Comparison of ENCODE assay signal across 9 mouse cellular contexts in the genomic region with DNA sequence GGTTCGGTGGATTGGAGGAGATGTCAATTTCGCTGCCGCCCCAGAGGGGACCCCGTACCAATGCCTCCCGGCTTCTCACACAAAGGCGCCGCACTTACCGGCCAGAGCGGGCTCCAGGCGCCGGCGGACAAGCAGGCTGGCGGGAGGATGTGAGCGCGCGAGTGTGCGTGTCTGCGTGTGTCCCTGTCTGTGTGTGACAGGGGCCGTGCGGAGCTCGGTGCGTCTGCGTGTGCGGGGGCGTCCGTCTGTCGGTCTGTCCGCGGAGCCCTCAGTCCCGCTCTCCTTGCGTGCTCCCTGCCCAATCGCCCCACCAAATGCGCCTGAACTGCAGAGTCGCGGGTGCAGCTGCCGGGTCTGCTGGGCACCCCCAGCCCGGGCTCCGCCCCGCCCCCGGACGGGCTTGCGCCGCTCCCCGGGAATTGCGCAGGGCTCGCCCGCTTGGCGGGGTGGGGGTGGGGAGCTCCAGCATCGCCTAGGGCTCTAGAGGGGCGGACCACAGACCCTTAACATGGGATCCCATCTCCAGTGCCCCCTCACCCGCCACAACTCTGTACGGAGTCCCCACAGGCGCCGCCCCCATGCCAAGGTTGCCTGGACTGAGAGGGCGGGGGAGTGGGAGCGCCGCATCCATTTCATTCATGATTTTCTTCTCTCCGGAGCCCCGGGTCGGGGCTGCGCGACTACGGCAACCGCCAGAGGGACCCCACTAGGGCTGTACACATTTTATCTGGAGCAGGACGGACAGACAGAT. TPM values are rescaled to one million over a fixed set of nuclear protein-coding genes. Genes with fewer than 3 reads are reported as not detected.
DNase-seq lines count a peak whose midpoint lies in the region; ATAC-seq and TF ChIP-seq lines count a peak whose summit lies in the region.
"Had no signal": no experiment of that assay in that cellular context is flagged by ENCODE, and none has a peak within 500 bp of the region (broad histone marks: within the 10 kb centered on the region; RNA-seq: fewer than 3 reads in every experiment).

No protein-coding gene starts in this region.

- H3K36me3 ChIP-seq in kidney, embryonic 14.5 days (ENCODE audit: control insufficient read depth, insufficient read depth, low read length) = no peaks in the 10 kb centered on the region
- H3K36me3 ChIP-seq in forebrain, embryonic 15.5 days = no peaks in the 10 kb centered on the region
- H3K36me3 ChIP-seq in kidney, postnatal 0 days (ENCODE audit: insufficient read depth, low read length) = no peaks in the 10 kb centered on the region
- no peaks in the 10 kb centered on the region for H3K36me3 ChIP-seq in liver, embryonic 14.5 days (replicated peaks; ENCODE audit: control insufficient read depth, insufficient read depth, low read depth)

- peak; percentile 37 for TF ChIP-seq CTCF in kidney, postnatal 0 days (IDR thresholded peaks at IDR 0.05; ENCODE audit: low read depth)
- no peak for TF ChIP-seq CTCF in liver, embryonic 14.5 days (IDR thresholded peaks at IDR 0.05; ENCODE audit: low read depth)

- peak overlapping the region; percentile 99 for H3K4me2 ChIP-seq in kidney, embryonic 14.5 days (replicated peaks; ENCODE audit: low read depth, low read length)
- peak overlapping the region; percentile 77 for H3K4me2 ChIP-seq in forebrain, embryonic 15.5 days (replicated peaks)
- H3K4me2 ChIP-seq in kidney, postnatal 0 days (ENCODE audit: low read length) = peak overlapping the region; percentile 91
- H3K4me2 ChIP-seq in liver, embryonic 14.5 days (ENCODE audit: low read depth) = peak overlapping the region; percentile 53

- H3K4me1 ChIP-seq in kidney, embryonic 14.5 days (ENCODE audit: control insufficient read depth, insufficient read depth, low read length) = no peaks in the 10 kb centered on the region
- H3K4me1 ChIP-seq in forebrain, embryonic 15.5 days = peaks cover 14% of the 10 kb centered on the region
- H3K4me1 ChIP-seq in kidney, postnatal 0 days (replicated peaks; ENCODE audit: insufficient read depth, low read length) = peaks cover 9% of the 10 kb centered on the region; the same call in 1 of the 2 replicates
- H3K4me1 ChIP-seq in liver, embryonic 14.5 days (replicated peaks; ENCODE audit: control insufficient read depth in 2 of 2, insufficient read depth in 2 of 2, low read length in 1 of 2) = no peaks in the 10 kb centered on the region

- whole genome bisulfite sequencing in kidney, embryonic 14.5 days = under 1% methylated on average over 65 of the region's 65 CpGs
- under 1% methylated on average over 56 of the region's 65 CpGs for WGBS in forebrain, embryonic 15.5 days
- WGBS in kidney, postnatal 0 days = under 1% methylated on average over 65 of the region's 65 CpGs
- WGBS in liver, embryonic 14.5 days (ENCODE audit: insufficient replicate concordance) = 2% methylated on average over 65 of the region's 65 CpGs

- peak overlapping the region; percentile 61 for H3K9ac ChIP-seq in kidney, embryonic 14.5 days (ENCODE audit: low read depth, low read length)
- peak overlapping the region; percentile 76 for H3K9ac ChIP-seq in forebrain, embryonic 15.5 days (replicated peaks)
- peak overlapping the region; percentile 50 for H3K9ac ChIP-seq in kidney, postnatal 0 days (ENCODE audit: low read depth, low read length)
- no peak overlapping the region for H3K9ac ChIP-seq in liver, embryonic 14.5 days (replicated peaks)

- peak overlapping the region; percentile 69 for H3K4me3 ChIP-seq in kidney, embryonic 14.5 days (ENCODE audit: low read length)
- peak overlapping the region; percentile 74 for H3K4me3 ChIP-seq in forebrain, embryonic 15.5 days
- H3K4me3 ChIP-seq in kidney, postnatal 0 days (replicated peaks; ENCODE audit: low read depth, low read length) = peak overlapping the region; percentile 56
- peak overlapping the region; percentile 33 to 39; a peak in 3 of 4 replicates for H3K4me3 ChIP-seq in liver, embryonic 14.5 days (ENCODE audit: insufficient read depth in 1 of 2, low read depth in 2 of 2, low read length in 2 of 2)

- H3K27me3 ChIP-seq in kidney, embryonic 14.5 days (ENCODE audit: control insufficient read depth, insufficient read depth, low read length) = peaks cover 42% of the 10 kb centered on the region
- peaks cover 13% of the 10 kb centered on the region; the same call in 1 of the 2 replicates for H3K27me3 ChIP-seq in forebrain, embryonic 15.5 days
- peaks cover 32% of the 10 kb centered on the region for H3K27me3 ChIP-seq in kidney, postnatal 0 days (ENCODE audit: insufficient read depth, low read length)
- H3K27me3 ChIP-seq in liver, embryonic 14.5 days (ENCODE audit: control insufficient read depth, insufficient read depth, low read length) = peaks cover 39% of the 10 kb centered on the region

- H3K27ac ChIP-seq in kidney, embryonic 14.5 days (ENCODE audit: low read depth, low read length) = no peak overlapping the region
- H3K27ac ChIP-seq in forebrain, embryonic 15.5 days (replicated peaks) = peak overlapping the region; percentile 85
- H3K27ac ChIP-seq in kidney, postnatal 0 days = no peak overlapping the region
- H3K27ac ChIP-seq in liver, embryonic 14.5 days = no peak overlapping the region

- TF ChIP-seq EP300 in liver, embryonic 14.5 days (IDR thresholded peaks at IDR 0.05; ENCODE audit: low read depth) = no peak

- DNase-seq in kidney, adult 11 months = no peak
- peak; percentile 30 to 44 for DNase-seq in cerebellum, adult 18-20 months
- DNase-seq in kidney, postnatal 0 days (ENCODE audit: low spot score) = peak; percentile 60
- no peak for DNase-seq in liver, embryonic 14.5 days (ENCODE audit: low read depth in 3 of 3, low spot score in 3 of 3)
- DNase-seq in right cerebral cortex, adult 18-20 months = peak; percentile 75
- DNase-seq in gastrocnemius, adult 18-20 months (ENCODE audit: low spot score) = no peak

- ATAC-seq in kidney, embryonic 14.5 days (ENCODE audit: low FRiP score, low TSS enrichment) = peak; percentile 78
- ATAC-seq in forebrain, embryonic 15.5 days (replicated peaks) = peak; percentile 90
- peak; percentile 60 for ATAC-seq in kidney, postnatal 0 days (replicated peaks; ENCODE audit: low FRiP score, low read depth)
- ATAC-seq in liver, embryonic 14.5 days (ENCODE audit: insufficient read depth) = no peak
- ATAC-seq: Patski had no signal

- H3K9me3 ChIP-seq in kidney, embryonic 14.5 days (ENCODE audit: control insufficient read depth, low read length) = no peaks in the 10 kb centered on the region
- H3K9me3 ChIP-seq in forebrain, embryonic 15.5 days = no peaks in the 10 kb centered on the region
- H3K9me3 ChIP-seq in kidney, postnatal 0 days (replicated peaks; ENCODE audit: low read length) = no peaks in the 10 kb centered on the region
- H3K9me3 ChIP-seq in liver, embryonic 14.5 days (ENCODE audit: control insufficient read depth, low read length) = no peaks in the 10 kb centered on the region

RNA-seq across cellular contexts. Expression of gene Ptpn5, which starts 1.1 kb away (rescaled TPM):
- polyA plus RNA-seq in kidney, embryonic 14.5 days (2014; fragmentation: Nextera tagmentation; extraction: Ambion mirVana) = 0.57 and 0.91 TPM in 2 replicates
- polyA plus RNA-seq in forebrain, embryonic 15.5 days (2015; fragmentation: Nextera tagmentation; extraction: Ambion mirVana) = 69.6 and 72.1 TPM in 2 replicates
- 0.51 and 0.62 TPM in 2 replicates for polyA plus RNA-seq in kidney, postnatal 0 days (2015; fragmentation: Nextera tagmentation; extraction: Ambion mirVana)
- 0.16 TPM in 1 of 2 replicates, not detected in the other for polyA plus RNA-seq in liver, embryonic 14.5 days (2012; rRNA removed)
- polyA plus RNA-seq in liver, embryonic 14.5 days (2014; fragmentation: Nextera tagmentation; extraction: Ambion mirVana) = not detected in 2 replicates
- total RNA-seq in gastrocnemius, adult 18-20 months (2021) = not detected

Comparison
In these comparisons a context has a peak if more than half of its experiments do, and no peak if none do; other contexts are left out.
1. DNase-seq: peak in cerebellum, adult 18-20 months (2 of 2), kidney, postnatal 0 days (single experiment) and right cerebral cortex, adult 18-20 months (single experiment); none in kidney, adult 11 months (single experiment), liver, embryonic 14.5 days (0 of 3) and gastrocnemius, adult 18-20 months (single experiment).
2. RNA of gene Ptpn5, which starts 1.1 kb away (polyA plus RNA-seq): 69.6 to 72.1 TPM in forebrain, embryonic 15.5 days; 0.57 to 0.91 TPM in kidney, embryonic 14.5 days, 0.51 to 0.62 TPM in kidney, postnatal 0 days and 0.16 TPM in liver, embryonic 14.5 days; every median in the first group is over 10 times any median in the second.
3. Peak in every context shown above with its lines, with median percentiles within 50 percentile points of each other: H3K4me2 ChIP-seq and H3K4me3 ChIP-seq.